Mouse (Mus musculus) kidney, postnatal 14 days (tissue): ENCODE measurements around the gene Zic3.

Experiments
- DNase-seq: peaks from one replicate; pipeline ENCODE4 v3.0.0; 2022; ENCODE audit warnings: mixed read lengths

The Zic3 gene

GRCm38 (mm10) chrX:58022400-58022799 is at the start of gene Zic3:
TSS of gene Zic3 (plus strand) at chrX:58022700.
- DNase-seq, result no peak

GRCm38 (mm10) chrX:57982351-57982750 is 40.1 kb upstream of the Zic3 start:
- DNase-seq, result no peak

GRCm38 (mm10) chrX:57987455-57988109 is 34.9 kb upstream of the Zic3 start:
- DNase-seq, result no peak

- DNase-seq, result no peak
Measured at GRCm38 (mm10) chrX:58013391-58013790, 9.1 kb upstream of the Zic3 start.

DNA sequence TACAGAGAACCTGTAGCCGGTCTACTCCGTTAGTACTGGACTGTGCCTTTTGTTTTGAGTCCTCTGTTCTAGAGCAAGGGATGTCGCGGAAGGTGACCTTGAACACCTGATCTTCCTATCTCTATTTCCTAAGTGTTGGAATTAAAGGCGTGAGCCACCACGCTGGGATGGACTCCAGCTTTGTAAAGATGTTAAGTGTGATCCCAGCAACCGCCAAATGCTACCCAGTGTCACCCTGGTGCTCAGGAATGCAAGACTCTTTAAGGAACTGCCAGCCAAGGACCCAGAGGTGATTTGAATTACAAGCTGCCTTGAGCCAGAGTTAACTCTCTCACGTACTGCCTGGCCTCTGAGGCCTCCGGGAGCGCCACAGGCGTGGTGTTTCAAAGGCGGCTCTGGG is 8.4 kb upstream of the Zic3 start:
- DNase-seq, result no peak

- no peak for DNase-seq
Measured at GRCm38 (mm10) chrX:58014761-58015160, 7.7 kb upstream of the Zic3 start.

DNA sequence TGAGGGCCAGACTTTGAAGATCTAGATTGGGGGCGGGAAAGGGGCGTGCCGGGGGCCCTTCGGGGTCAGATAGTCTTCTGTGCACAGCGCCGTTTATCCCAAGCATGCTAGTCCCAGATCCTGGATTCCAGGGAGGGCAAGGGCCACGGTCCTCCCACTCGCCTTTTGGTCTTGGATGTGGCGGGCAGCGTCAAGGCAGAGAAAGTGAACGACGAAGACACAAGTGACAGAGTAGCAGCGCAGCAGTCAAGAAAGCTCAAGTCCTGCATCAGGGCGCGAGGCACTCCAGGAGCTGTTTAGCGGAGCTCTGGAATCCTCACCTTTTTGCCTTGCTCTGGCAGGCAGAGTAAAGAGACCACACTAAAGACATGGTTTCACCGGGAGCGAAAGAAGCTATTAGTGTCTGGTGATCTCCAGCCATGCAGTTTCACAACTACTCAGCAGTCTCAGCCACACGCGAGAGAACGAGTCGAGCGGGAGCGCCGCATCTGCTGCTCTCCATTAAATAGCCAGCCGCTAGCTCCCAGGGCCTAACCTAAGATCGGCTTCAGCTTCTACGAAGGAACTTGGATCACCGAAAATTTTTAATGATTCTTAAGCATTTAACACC is 7.1 kb upstream of the Zic3 start:
- no peak for DNase-seq

GRCm38 (mm10) chrX:58018720-58019119 is 3.8 kb upstream of the Zic3 start:
- DNase-seq, result no peak

- DNase-seq, result no peak
Measured at GRCm38 (mm10) chrX:58019257-58019953, 3.1 kb upstream of the Zic3 start.

- no peak for DNase-seq
Measured at GRCm38 (mm10) chrX:58027631-58028030, 5.1 kb downstream of the Zic3 start.

- no peak for DNase-seq
Measured at GRCm38 (mm10) chrX:58028082-58028481, 5.6 kb downstream of the Zic3 start.

DNA sequence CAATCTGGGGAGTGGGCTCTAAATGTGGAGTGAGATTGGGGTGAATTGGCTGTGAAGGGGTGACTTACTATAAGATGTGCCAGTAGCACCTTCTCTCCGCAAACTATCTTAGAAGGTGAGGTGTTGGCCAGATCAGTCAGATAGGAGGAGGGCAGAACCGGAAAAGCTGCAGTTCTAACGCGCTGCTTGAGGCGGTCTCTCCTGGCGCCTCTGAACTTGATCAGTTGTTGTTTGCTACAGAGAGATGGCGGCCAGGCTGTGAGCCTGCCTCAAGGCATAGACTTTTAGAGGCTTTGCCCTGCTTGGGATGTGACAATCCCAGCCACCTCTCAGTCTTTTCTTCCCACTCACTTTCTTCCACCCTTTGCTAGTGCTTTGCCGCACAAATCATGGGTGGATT is 6.4 kb downstream of the Zic3 start:
- no peak for DNase-seq

DNA sequence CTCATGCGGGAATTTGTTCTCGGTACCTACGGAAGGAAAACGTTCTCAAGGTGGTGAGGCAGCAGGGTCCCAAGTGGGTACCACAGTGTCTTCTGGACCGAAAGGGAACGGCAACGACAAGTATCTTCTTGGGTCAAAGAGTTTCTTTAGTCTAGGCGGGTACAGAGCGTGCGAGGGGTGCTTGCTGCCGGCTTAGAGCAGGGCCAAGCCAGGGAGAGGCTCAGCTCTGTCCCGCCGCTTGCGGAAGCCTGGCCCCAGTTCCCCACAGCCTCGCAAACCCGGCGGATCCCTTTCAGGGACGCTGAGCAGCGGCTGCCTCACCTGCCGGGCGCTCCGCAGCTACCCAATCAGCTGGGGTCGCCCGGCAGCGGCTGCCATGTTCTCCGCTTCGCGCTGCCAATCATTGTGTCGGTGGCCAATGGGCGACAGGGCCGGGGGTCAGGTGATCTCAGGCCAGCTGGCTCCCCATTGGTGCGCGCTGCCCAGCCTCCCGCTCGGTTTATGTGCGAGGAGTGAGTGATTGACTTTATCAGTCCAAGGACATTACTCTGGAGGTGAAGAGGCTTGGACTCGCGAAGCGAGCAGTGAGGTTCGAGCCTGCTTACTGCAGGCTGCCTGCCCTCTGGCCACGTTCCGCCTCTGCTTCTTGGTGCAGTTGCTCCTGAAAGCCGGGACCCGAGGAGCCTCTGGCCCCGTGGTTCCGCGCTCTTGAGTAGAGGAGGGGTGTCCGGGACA is 7.8 kb downstream of the Zic3 start:
- peak; percentile 40 for DNase-seq

GRCm38 (mm10) chrX:58030835-58031670 is 8.6 kb downstream of the Zic3 start:
- no peak for DNase-seq

- no peak for DNase-seq
Measured at GRCm38 (mm10) chrX:58031671-58032605, 9.4 kb downstream of the Zic3 start.

DNA sequence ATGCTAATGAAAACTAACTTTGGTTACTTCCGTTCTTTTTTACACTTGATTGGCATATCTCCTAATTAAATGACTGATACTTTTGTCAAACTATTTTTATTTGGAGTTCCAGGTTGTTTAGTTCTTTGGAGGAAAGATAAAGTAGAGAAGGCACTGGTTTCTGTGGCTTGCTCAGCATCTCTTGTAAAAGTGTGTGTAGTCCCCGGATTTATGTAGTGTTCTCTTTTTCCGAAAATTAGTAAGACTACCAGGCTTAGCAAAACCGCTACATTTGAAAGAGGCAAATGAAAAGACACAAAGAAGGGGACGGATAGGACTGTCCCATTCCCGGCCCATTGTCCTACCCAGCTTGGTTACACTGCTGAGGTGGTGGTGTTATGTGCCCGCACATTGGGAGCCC is 10.1 kb downstream of the Zic3 start:
- DNase-seq, result no peak

- DNase-seq, result no peak
Measured at GRCm38 (mm10) chrX:58033521-58033920, 11.0 kb downstream of the Zic3 start.

GRCm38 (mm10) chrX:58038061-58039007 is 15.8 kb downstream of the Zic3 start:
- no peak for DNase-seq

GRCm38 (mm10) chrX:58039703-58040102 is 17.2 kb downstream of the Zic3 start:
- DNase-seq, result no peak

DNA sequence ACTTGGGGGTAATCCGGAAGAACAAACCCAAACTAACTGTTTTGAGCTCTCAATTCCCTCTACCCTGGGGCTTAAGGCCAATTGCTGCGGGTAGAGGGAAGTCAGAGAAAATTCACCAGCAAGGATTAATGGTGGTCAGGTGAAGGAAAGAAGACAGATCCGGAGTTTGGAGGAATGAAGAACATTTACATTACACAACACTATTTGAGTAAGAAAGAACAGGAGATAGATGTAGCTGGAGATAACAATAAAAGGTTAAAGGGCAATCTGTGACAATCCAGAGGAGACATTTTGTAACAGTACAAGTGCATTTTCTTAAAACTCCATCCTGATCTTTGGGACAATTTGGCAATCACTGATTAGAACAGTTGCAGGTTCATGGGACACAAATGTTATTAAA is 19.4 kb downstream of the Zic3 start:
- DNase-seq, result no peak
